Mouse (Mus musculus) lung, embryonic 14.5 days (tissue): ENCODE data around the gene Ext2. TPM values are rescaled to one million over a fixed set of nuclear protein-coding genes. Genes with fewer than 3 reads are reported as not detected.

Experiments used
- ATAC-seq: fragments of 200-750 bp; cut with Nextera tagmentation; 2 replicates; pipeline ENCODE4 v1.8.0; 2017; ENCODE audit warnings: mild to moderate bottlenecking, moderate TSS enrichment, moderate library complexity; ENCODE audit not compliant: insufficient read depth
- DNase-seq: peaks from one replicate; pipeline ENCODE4 v3.0.0-alpha.2; 2015
- H3K27ac ChIP-seq: fragments of 300-500 bp; sonication (generic); 2 replicates; pipeline ENCODE4 v1.5.1; 2014; ENCODE audit warnings: low read depth, mild to moderate bottlenecking, moderate library complexity
- H3K27me3 ChIP-seq: fragments of 300-500 bp; sonication (generic); 2 replicates; pipeline ENCODE4 v1.6.1; 2014; ENCODE audit warnings: low read length, control low read depth; ENCODE audit not compliant: insufficient read depth
- H3K36me3 ChIP-seq: fragments of 300-500 bp; sonication (generic); 2 replicates; pipeline ENCODE4 v1.6.1; 2014; ENCODE audit warnings: control low read depth; ENCODE audit not compliant: insufficient read depth
- H3K4me1 ChIP-seq: fragments of 300-500 bp; sonication (generic); 2 replicates; pipeline ENCODE4 v1.6.1; 2014; ENCODE audit warnings: antibody characterized with exemption, control low read depth; ENCODE audit not compliant: insufficient read depth
- H3K4me2 ChIP-seq: fragments of 300-500 bp; sonication (generic); 2 replicates; pipeline ENCODE4 v1.6.1; 2014; ENCODE audit warnings: mild to moderate bottlenecking
- H3K4me3 ChIP-seq: fragments of 300-500 bp; sonication (generic); 2 replicates; pipeline ENCODE4 v1.5.1; 2014; ENCODE audit warnings: low read depth, low read length
- H3K9ac ChIP-seq: fragments of 300-500 bp; sonication (generic); 2 replicates; pipeline ENCODE4 v1.6.1; 2014
- H3K9me3 ChIP-seq: fragments of 300-500 bp; sonication (generic); 2 replicates; pipeline ENCODE4 v1.6.1; 2016; ENCODE audit warnings: low read depth, low read length, control low read depth
- CTCF ChIP-seq: IDR thresholded peaks from 2 replicates; pipeline ENCODE4 v1.5.1; 2016; ENCODE audit warnings: antibody characterized with exemption, low read depth
- WGBS: fragments of 180-500 bp; shearing (Covaris S2); extraction: QIAGEN DNeasy Blood & Tissue Kit; methylation state at CpG from one replicate; pipeline ENCODE4 v1.1.7; 2014; 5-methylcytosine and 5-hydroxymethylcytosine counted together
- polyA plus RNA-seq: library from polyadenylated mRNA; unstranded; fragments of >200 nt; fragmentation: Nextera tagmentation; extraction: Ambion mirVana; gene quantifications from 2 replicates; pipeline ENCODE4 v1.2.1, GENCODE M21; 2014

The Ext2 gene
- polyA plus RNA-seq, 1 experiment from 2014 or later, result 138 TPM

- H3K9me3 ChIP-seq, result no peaks in the 10 kb centered on the region
- no peak overlapping the region for H3K4me2 ChIP-seq
- no peaks in the 10 kb centered on the region for H3K27me3 ChIP-seq
- 72% methylated on average over 7 of the region's 7 CpGs for WGBS
- TF ChIP-seq CTCF, result no peak
- no peak overlapping the region for H3K4me3 ChIP-seq
- H3K27ac ChIP-seq, result no peak overlapping the region
- H3K36me3 ChIP-seq, result no peaks in the 10 kb centered on the region
- H3K4me1 ChIP-seq, result no peaks in the 10 kb centered on the region
- H3K9ac ChIP-seq, result no peak overlapping the region
- DNase-seq (no peak), ATAC-seq (no peak)
Measured at GRCm38 (mm10) chr2:93682601-93683202, 139.7 kb downstream of the Ext2 start.

GRCm38 (mm10) chr2:93681321-93681720 lies 141.0 kb downstream of the Ext2 start:
- Histone ChIP-seq H3K27me3 (no peaks in the 10 kb centered on the region), H3K27ac (no peak overlapping the region), H3K9ac (no peak overlapping the region), H3K36me3 (no peaks in the 10 kb centered on the region), H3K9me3 (no peaks in the 10 kb centered on the region), H3K4me2 (no peak overlapping the region), H3K4me1 (no peaks in the 10 kb centered on the region), H3K4me3 (no peak overlapping the region)
- no peak for TF ChIP-seq CTCF
- ATAC-seq, result no peak
- WGBS, result 21% methylated on average over 5 of the region's 5 CpGs
- DNase-seq, result no peak

GRCm38 (mm10) chr2:93677231-93677630 lies 145.1 kb downstream of the Ext2 start:
- no peak for TF ChIP-seq CTCF
- no peaks in the 10 kb centered on the region for H3K36me3 ChIP-seq

GRCm38 (mm10) chr2:93671573-93672184 lies 150.7 kb downstream of the Ext2 start:
- WGBS, result 67% methylated on average over 15 of the region's 15 CpGs
- Histone ChIP-seq H3K4me1 (peaks cover 12% of the 10 kb centered on the region; the same call in 1 of the 2 replicates), H3K9me3 (no peaks in the 10 kb centered on the region), H3K4me2 (no peak overlapping the region), H3K27me3 (no peaks in the 10 kb centered on the region), H3K9ac (no peak overlapping the region; the same call in 1 of the 2 replicates), H3K4me3 (no peak overlapping the region), H3K27ac (no peak overlapping the region), H3K36me3 (no peaks in the 10 kb centered on the region)
- ATAC-seq, result peak; percentile 38; the same call in 1 of the 2 replicates
- no peak for DNase-seq
- TF ChIP-seq CTCF, result no peak

More at GRCm38 (mm10) chr2:93677231-93677630, 145.1 kb downstream of the Ext2 start:
- H3K9me3 ChIP-seq, result no peaks in the 10 kb centered on the region
- H3K4me2 ChIP-seq, result no peak overlapping the region
- H3K27ac ChIP-seq, result no peak overlapping the region
- H3K9ac ChIP-seq, result no peak overlapping the region
- DNase-seq (no peak), ATAC-seq (no peak)
- peaks cover 7% of the 10 kb centered on the region; the same call in 1 of the 2 replicates for H3K4me1 ChIP-seq
- H3K4me3 ChIP-seq, result no peak overlapping the region
- no peaks in the 10 kb centered on the region for H3K27me3 ChIP-seq
- WGBS, result 84% methylated on average over 14 of the region's 14 CpGs

GRCm38 (mm10) chr2:93666146-93666858 lies 156.1 kb downstream of the Ext2 start:
- H3K27me3 ChIP-seq, result no peaks in the 10 kb centered on the region
- H3K4me3 ChIP-seq, result no peak overlapping the region
- no peak for ATAC-seq
- no peak for DNase-seq
- H3K4me2 ChIP-seq, result no peak overlapping the region
- TF ChIP-seq CTCF, result no peak
- 28% methylated on average over 3 of the region's 3 CpGs for WGBS
- H3K9me3 ChIP-seq, result no peaks in the 10 kb centered on the region
- no peaks in the 10 kb centered on the region for H3K36me3 ChIP-seq
- no peak overlapping the region for H3K27ac ChIP-seq
- H3K9ac ChIP-seq, result no peak overlapping the region
- 0 out of 2 replicates have a peak, but pooled peaks cover 5% of the 10 kb centered on the region for H3K4me1 ChIP-seq

GRCm38 (mm10) chr2:93665472-93665871 lies 156.9 kb downstream of the Ext2 start:
- no peak overlapping the region for H3K27ac ChIP-seq
- ATAC-seq, result no peak
- WGBS, result 65% methylated on average over 5 of the region's 5 CpGs
- no peaks in the 10 kb centered on the region for H3K27me3 ChIP-seq
- no peaks in the 10 kb centered on the region for H3K36me3 ChIP-seq
- no peaks in the 10 kb centered on the region for H3K9me3 ChIP-seq
- TF ChIP-seq CTCF, result no peak
- H3K9ac ChIP-seq, result no peak overlapping the region
- no peak for DNase-seq
- no peak overlapping the region for H3K4me3 ChIP-seq
- 0 out of 2 replicates have a peak, but pooled peaks cover 5% of the 10 kb centered on the region for H3K4me1 ChIP-seq
- H3K4me2 ChIP-seq, result no peak overlapping the region
